Mouse (Mus musculus) right cerebral cortex, adult 2 months (tissue): ENCODE results near the gene Ssh2.

Experiments
- DNase-seq, 2 experiments: peaks; one replicate each; pipeline ENCODE4 v3.0.0; 2021 to 2022; ENCODE audit warnings: low spot score in 2 of 2

Ssh2 gene

DNA sequence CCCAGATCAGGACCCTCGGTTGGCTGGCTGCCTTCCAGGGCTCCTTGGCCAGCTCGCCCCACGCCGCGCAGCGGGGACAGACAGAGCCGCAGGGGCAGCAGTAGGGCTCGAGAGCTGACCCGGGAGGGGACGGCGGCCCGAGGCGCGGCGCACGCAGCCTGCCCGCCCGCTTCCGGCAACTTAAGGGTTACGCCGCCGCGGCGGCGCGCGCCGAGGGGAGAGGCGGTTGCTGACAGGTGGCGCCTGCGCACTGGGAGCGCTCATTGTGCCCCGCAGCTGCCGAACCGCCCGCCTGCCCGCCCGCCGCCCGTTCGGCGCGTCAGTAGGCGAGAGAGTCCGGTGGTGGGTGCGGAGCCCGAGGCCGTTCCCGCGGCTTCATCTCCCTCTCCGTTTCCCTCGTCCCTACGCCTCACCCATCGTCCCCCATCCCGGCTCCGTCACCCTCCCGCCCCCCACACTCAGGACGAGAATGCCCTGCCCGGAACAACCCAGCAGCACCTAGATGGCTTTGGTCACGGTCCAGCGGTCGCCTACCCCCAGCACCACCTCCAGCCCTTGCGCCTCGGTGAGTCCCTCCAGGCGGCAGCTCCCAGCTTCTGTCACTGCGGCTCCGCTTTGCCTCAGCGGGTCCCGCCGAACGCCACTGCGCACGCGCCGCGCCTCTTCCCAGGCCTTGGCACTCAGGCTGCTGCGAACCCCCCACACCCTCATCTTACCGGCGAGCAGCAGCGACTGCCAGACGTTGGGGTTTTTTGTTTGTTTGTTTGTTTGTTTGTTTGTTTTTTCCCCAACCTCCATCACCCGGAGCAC, at the start of gene Ssh2:
Gene Ssh2, plus strand, starts transcription at position 337 of the 810 bp plus-strand sequence.
- peak; percentile 77 to 80 for DNase-seq

- no peak for DNase-seq
Observed at GRCm38 (mm10) chr11:77173731-77174130, 42.4 kb upstream of the Ssh2 start.

DNA sequence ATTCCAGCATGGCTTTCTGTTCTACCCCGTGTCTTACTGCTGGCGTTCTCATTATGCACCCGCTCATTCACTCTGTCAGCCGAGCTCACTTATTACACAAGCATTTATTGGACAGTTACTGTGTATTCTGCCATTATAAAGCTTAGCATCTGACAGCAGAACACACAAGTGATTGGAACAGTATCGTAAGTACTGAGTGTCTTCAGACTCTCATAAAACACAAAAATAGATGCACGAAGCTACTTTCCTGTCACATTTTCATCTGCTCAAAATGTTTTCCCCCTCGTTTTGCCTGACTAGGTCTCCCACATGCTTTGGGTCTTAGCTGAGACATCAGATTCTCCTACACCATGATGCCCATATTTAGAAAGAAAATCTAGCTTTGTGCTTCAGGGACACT, 41.6 kb upstream of the Ssh2 start:
- DNase-seq: peak in 1 of 2 experiments; percentile 20

GRCm38 (mm10) chr11:77179771-77180170, 36.3 kb upstream of the Ssh2 start:
- DNase-seq: no peak

DNA sequence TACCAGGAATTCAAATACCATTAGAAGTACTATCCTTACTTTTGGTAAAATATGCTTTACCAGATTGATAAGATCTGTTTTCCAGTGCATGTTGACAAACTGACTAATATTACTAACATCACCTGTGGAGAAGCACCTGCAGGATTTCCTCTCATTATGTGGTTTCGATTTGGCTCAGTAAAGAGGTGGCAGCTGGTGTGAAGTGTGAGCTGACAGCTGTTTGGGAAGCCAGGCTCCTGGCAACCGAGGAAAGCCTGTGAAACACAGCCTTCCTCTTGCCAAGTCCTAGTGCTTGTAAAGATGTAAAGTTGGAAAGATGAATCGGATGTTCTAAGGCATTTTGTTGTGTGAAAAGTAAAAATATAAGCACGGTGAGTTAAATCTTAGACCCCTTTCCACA, 35.2 kb upstream of the Ssh2 start:
- DNase-seq: peak; percentile 46 to 54

- no peak for DNase-seq
Observed at GRCm38 (mm10) chr11:77181528-77181927, 34.6 kb upstream of the Ssh2 start.

DNA sequence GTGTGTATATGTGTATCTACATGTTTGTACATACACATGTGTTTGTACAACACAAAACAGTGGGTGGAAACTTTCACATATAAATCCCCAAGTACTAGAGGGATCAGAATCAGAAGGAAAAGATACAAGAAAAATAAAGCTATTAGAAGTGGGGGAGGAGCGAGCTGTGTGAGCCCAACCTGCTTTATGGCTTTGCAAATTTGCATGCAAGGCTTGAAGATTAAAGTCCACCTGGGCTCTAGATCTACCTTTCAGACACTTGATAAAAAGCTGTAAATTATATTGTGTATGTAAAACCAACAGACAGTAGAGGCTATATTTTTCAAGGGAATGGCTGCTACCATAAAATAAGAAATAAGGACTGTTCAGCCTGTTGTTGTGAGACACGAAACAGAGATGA, 34.0 kb upstream of the Ssh2 start:
- DNase-seq: no peak

DNA sequence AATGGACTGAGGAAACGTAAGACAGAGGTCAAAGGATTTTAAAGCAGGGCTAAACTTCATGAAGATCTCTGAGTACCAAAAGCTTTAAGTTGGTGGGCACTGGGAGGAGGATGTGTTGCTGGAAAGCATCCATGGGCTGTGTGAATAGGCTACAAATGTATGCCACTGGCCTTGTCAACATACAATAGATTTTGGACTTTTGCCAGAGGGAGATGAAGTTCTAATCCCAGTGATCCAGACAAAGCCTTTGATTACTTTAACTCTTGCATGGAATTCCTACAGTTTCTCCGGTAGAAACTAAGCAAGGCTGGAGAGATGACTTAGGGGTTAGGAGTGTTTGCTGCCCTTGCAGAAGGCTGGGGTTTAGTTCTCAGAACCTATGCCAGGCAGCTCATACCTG, 33.5 kb upstream of the Ssh2 start:
- no peak for DNase-seq

DNA sequence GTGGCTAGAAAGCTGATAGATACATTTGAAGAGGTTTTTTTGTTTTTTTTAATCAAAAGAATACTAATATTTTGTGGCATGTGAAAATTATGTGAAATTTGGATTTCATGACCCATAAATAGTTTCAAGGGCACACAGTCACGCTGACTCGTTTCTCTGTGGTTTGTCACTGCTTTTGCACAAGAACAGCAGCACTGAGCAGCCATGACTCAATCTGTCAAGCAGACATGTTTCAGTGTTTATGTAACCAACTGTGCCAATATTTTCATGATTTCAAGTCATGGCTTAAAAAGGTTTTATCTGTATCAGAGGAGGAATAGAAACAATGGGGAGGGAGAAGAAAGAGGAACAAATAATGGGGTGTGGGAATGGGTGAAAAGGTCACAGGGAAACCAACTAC, 31.2 kb upstream of the Ssh2 start:
- no peak for DNase-seq

DNA sequence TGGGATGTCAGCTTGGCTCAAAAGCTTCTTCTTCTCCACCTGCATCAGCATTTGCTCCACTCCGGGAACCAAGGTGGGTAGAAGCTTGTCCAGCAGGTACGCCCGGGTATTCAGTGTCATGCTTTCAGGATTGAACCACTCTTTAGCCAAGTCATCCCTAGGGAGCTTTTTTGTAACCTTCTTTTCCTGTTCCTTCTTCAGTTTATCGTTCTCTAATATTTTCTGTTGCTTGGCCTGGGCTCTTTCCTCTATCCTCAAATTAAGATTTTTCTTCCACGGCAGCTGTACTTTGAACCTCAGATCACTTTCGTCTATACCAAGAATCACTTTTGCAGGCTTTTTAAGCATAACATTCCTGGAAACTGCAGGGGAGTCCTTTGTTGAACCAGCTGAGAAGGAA, 27.2 kb upstream of the Ssh2 start, which contains the start of gene Efcab5:
Gene Efcab5, minus strand, starts transcription at position 101 of the 400 bp plus-strand sequence.
- no peak for DNase-seq

GRCm38 (mm10) chr11:77193410-77193809, 22.7 kb upstream of the Ssh2 start:
- DNase-seq: no peak

DNA sequence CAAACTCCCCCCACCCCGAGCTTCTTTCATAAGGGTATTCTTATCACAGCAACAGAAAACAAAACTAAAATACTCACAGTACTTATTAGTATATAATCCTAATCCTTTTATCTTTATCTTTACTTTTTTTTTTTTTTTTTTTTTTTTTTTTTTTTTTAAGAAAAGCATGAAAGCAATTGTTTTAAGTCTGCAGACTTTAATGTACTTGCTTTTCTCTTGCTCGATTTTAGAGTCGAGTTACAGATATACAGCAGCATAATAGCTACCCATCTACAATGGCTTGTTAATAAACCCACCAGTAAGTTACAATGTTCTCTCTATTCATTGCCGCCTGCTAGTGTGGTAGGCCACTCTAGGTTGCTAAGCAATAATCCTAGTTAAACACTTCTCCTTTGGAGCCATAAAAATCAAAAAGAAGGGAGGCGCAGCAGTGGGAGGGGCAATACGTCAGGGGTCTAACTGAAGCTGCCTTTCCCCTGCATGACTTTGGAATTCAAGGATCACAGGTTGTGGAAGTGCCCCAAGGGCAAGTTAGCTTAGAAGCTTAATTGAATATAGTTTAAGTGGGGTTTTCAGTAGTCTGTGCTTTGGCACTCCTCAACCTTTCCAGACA, 22.0 kb upstream of the Ssh2 start:
- no peak for DNase-seq

GRCm38 (mm10) chr11:77194762-77195161, 21.3 kb upstream of the Ssh2 start:
- DNase-seq: no peak

- no peak for DNase-seq
Observed at GRCm38 (mm10) chr11:77195360-77196109, 20.6 kb upstream of the Ssh2 start.

- DNase-seq: no peak
Observed at GRCm38 (mm10) chr11:77196181-77197143, 19.6 kb upstream of the Ssh2 start.

DNA sequence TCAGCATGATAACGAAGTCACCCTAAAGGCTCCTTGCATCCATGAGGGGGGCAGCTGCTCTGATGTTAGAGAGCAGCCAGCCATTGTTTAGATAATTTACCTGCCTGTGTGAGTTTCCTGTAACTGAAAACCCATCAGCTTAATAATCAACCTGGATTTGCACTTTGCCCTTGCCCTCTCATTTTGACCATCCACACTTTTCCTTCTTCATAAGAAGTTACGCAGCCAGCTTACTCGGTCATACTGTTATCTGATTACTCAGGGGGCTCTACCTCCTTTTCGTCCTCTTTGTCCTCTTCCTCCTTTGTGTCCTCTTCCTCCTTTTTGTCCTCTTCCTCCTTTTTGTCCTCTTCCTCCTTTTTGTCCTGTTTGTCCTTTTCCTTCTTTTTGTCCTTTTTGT, 16.5 kb upstream of the Ssh2 start:
- DNase-seq: no peak

GRCm38 (mm10) chr11:77200703-77201102, 15.4 kb upstream of the Ssh2 start:
- no peak for DNase-seq

- no peak for DNase-seq
Observed at GRCm38 (mm10) chr11:77214142-77214692, 1.9 kb upstream of the Ssh2 start.

DNA sequence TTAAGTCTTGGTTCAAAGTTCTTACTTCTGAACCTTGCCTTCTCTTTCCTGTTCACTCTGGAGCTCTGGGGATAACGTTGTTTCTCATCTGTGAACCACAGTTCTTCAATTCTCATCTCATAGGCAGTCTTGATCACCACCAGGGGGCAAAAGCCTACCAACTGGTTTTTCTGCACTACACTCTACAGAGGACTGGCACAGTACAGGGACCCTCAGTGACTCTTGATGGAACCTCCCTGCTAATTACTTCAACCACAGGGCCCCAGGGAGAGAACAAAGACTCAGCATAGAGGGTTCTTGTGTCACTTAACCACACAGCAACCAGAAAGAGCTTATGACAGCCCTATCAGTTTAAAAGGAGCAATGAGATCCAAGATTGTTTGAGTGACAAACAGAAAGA, 1.3 kb upstream of the Ssh2 start:
- peak; percentile 67 to 71 for DNase-seq

DNA sequence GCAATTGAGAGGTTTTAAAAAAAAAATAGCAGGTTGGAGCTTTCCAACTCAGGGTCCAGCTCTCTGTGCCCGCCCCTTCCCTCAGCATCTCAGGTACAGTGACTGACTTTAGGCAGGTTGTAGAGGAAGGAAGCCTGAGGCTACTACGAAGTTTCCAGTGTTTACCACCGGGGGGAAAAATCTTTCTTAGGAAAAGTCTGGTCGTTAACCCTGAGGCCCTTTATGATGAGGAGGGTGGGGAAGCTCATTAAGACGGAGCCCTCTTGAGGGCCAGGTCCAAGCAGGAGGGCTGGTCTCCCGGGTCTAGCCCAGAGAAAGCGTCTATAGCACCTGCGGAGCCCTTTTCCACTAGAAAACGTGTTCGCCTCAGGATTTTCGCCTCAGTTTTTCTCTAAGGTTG, 604 bp upstream of the Ssh2 start:
- DNase-seq: no peak

- peak; percentile 31 to 52 for DNase-seq
Observed at GRCm38 (mm10) chr11:77216761-77217130, 659 bp downstream of the Ssh2 start.
